Mouse (Mus musculus): ENCODE measurements around the gene Ankrd13d.

GRCm38 (mm10) chr19:4331273-4331672 lies 48.3 kb upstream of the Ankrd13d start:
- TF ChIP-seq CTCF (IDR thresholded peaks at IDR 0.05; ENCODE audit: low read depth) (no peak), EP300 (IDR thresholded peaks at IDR 0.05; ENCODE audit: low read depth) (no peak)

All from heart, postnatal 0 days (tissue).